Mouse (Mus musculus): ENCODE measurements at regions not wholly inside any gene's neighbourhood (a gene's known extent, or its start where the extent isn't known, plus 50 kb on each side); places are given as distances from the start of the nearest gene placed in this dataset.

DNA sequence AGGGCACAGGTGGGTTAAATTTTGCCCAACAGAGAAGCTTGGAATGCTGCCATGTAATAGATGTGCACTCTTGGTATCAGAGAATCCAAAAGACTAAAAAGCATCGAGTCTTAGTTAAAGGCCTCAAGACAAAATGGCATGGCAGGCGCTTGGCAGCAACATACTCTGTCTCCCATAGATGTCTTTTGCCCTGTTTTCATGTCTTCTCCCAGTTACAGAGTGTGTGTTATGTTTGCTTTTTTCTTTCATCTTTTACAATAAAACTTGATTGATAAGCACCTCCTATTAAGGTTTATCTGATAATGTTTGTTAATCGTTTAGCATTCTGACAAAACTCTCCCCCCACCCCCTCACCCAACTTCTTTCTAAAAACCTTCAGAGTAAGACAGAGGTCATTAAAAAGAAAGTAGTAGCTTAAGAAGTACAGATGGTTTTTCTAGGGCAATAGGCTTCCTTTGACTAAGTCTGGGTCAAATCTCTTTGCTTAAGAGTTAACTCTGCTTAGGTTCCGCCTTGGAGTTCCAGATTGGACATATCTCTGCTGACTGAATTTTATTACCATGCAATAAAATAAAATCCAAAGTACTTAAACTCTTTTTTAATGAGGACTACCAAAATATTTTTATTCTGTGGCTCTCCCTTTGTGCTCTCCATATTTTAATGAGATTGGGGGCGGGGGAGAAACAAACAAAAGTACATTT lies 252.9 kb upstream of the Zeb2 start:
- H3K4me3 ChIP-seq (ENCODE audit: insufficient read depth in 1 of 2, low read depth in 1 of 2, low read length in 2 of 2, poor library complexity in 1 of 2, severe bottlenecking in 1 of 2): no peak overlapping the region
- H3K36me3 ChIP-seq (ENCODE audit: control insufficient read depth, insufficient read depth, low read length, poor library complexity, severe bottlenecking): no peaks in the 10 kb centered on the region
- no peak overlapping the region for H3K9ac ChIP-seq (ENCODE audit: insufficient read depth, low read depth, low read length, poor library complexity, severe bottlenecking)
- no peak for DNase-seq (ENCODE audit: low read depth, low spot score)
- no peak for TF ChIP-seq ZC3H11A (IDR thresholded peaks at IDR 0.05; ENCODE audit: borderline replicate concordance, low read depth, low read length)
- no peak for TF ChIP-seq HCFC1 (IDR thresholded peaks at IDR 0.05; ENCODE audit: borderline replicate concordance, insufficient read depth, low read length)
- TF ChIP-seq CHD2 (IDR thresholded peaks at IDR 0.05; ENCODE audit: low read depth, low read length): no peak
- no peak for TF ChIP-seq ZNF384 (IDR thresholded peaks at IDR 0.05; ENCODE audit: low read depth, low read length)
- no peak for TF ChIP-seq MAFK (IDR thresholded peaks at IDR 0.05; ENCODE audit: insufficient read depth, low read depth, low read length)
- H3K27ac ChIP-seq (ENCODE audit: insufficient read depth, low read depth, low read length, poor library complexity, severe bottlenecking): no peak overlapping the region
- in situ Hi-C loops (cut with MboI; ENCODE audit: low sequenced_read_pairs in 2 of 2, unreplicated experiment in 2 of 2): no loop called here
- H3K4me1 ChIP-seq (ENCODE audit: control insufficient read depth in 2 of 2, insufficient read depth in 2 of 2, low read length in 2 of 2, poor library complexity in 1 of 2): no peaks in the 10 kb centered on the region
- H3K9me3 ChIP-seq (ENCODE audit: control insufficient read depth, insufficient read depth, low read depth, low read length): no peaks in the 10 kb centered on the region

DNA sequence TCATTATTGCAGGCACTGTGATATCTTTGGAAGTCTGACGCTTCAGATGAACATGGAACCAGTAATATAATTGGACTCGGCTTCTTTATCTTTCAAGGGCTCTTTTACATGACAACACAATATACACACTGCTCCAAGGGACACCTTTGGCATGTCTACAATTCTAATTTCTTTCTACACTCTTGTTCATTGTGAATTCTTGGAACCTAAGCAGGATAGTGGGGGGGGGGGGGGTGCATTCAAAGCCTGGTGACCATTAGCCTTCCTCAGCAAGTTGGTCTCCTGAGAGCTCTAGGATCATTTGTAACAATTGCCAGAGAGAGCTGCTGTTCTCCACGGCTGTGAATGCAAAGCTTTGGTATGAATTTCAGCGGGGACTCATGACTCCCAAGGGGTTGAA lies 252.2 kb upstream of the Zeb2 start:
- H3K27ac ChIP-seq (ENCODE audit: insufficient read depth, low read depth, low read length, poor library complexity, severe bottlenecking): no peak overlapping the region
- H3K9ac ChIP-seq (ENCODE audit: insufficient read depth, low read depth, low read length, poor library complexity, severe bottlenecking): no peak overlapping the region
- no peak for DNase-seq (ENCODE audit: low read depth, low spot score)
- H3K36me3 ChIP-seq (ENCODE audit: control insufficient read depth, insufficient read depth, low read length, poor library complexity, severe bottlenecking): no peaks in the 10 kb centered on the region
- H3K4me1 ChIP-seq (ENCODE audit: control insufficient read depth in 2 of 2, insufficient read depth in 2 of 2, low read length in 2 of 2, poor library complexity in 1 of 2): no peaks in the 10 kb centered on the region
- TF ChIP-seq MAFK (IDR thresholded peaks at IDR 0.05; ENCODE audit: insufficient read depth, low read depth, low read length): no peak
- no peak for TF ChIP-seq ZNF384 (IDR thresholded peaks at IDR 0.05; ENCODE audit: low read depth, low read length)
- TF ChIP-seq HCFC1 (IDR thresholded peaks at IDR 0.05; ENCODE audit: borderline replicate concordance, insufficient read depth, low read length): no peak
- in situ Hi-C loops (cut with MboI; ENCODE audit: low sequenced_read_pairs in 2 of 2, unreplicated experiment in 2 of 2): no loop called here
- no peaks in the 10 kb centered on the region for H3K9me3 ChIP-seq (ENCODE audit: control insufficient read depth, insufficient read depth, low read depth, low read length)
- H3K4me3 ChIP-seq (ENCODE audit: insufficient read depth in 1 of 2, low read depth in 1 of 2, low read length in 2 of 2, poor library complexity in 1 of 2, severe bottlenecking in 1 of 2): no peak overlapping the region

DNA sequence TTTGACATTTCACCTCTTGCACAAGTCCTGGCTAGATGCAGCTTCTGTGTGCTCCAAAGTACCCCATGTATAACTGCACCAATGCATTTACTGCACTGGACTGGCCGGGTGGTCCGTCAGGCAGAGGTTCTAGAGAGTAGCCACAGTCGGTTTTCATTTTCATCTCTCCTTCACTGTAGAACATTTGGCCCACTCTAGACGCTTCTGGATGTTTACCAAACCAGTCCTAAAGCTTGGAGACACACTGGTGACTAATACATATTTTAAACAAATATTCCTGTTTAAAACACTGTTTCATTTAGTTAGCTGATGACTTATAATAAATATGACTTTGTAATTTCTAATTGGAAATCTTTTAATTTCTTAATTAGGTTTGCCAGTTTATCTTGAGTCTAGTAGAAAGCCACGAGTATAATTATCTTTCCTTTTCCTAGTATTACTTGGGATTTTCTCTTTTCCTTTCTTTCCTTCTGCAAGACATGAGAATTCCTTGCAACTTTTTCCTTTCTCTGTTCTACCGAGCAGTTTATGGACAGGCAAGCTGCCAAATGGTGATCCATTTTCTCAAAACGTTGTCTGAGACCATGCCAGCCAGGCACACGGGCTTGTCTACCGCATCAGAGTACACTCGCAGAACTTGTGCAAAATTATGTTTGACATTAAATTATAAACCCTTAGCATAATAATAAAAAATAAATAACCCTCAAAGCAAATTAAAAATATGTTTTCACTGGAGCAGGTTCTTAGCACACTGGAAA lies 250.4 kb upstream of the Zeb2 start:
- H3K4me3 ChIP-seq (ENCODE audit: insufficient read depth in 1 of 2, low read depth in 1 of 2, low read length in 2 of 2, poor library complexity in 1 of 2, severe bottlenecking in 1 of 2): no peak overlapping the region
- no peak overlapping the region for H3K27ac ChIP-seq (ENCODE audit: insufficient read depth, low read depth, low read length, poor library complexity, severe bottlenecking)
- no peaks in the 10 kb centered on the region for H3K36me3 ChIP-seq (ENCODE audit: control insufficient read depth, insufficient read depth, low read length, poor library complexity, severe bottlenecking)
- H3K9ac ChIP-seq (ENCODE audit: insufficient read depth, low read depth, low read length, poor library complexity, severe bottlenecking): no peak overlapping the region
- H3K9me3 ChIP-seq (ENCODE audit: control insufficient read depth, insufficient read depth, low read depth, low read length): no peaks in the 10 kb centered on the region
- TF ChIP-seq ZC3H11A (IDR thresholded peaks at IDR 0.05; ENCODE audit: borderline replicate concordance, low read depth, low read length): no peak
- no peak for TF ChIP-seq CHD2 (IDR thresholded peaks at IDR 0.05; ENCODE audit: low read depth, low read length)
- TF ChIP-seq ZNF384 (IDR thresholded peaks at IDR 0.05; ENCODE audit: low read depth, low read length): no peak
- no peak for TF ChIP-seq MAFK (IDR thresholded peaks at IDR 0.05; ENCODE audit: insufficient read depth, low read depth, low read length)
- no peak for TF ChIP-seq HCFC1 (IDR thresholded peaks at IDR 0.05; ENCODE audit: borderline replicate concordance, insufficient read depth, low read length)
- in situ Hi-C loops (cut with MboI; ENCODE audit: low sequenced_read_pairs in 2 of 2, unreplicated experiment in 2 of 2): no loop called here
- no peaks in the 10 kb centered on the region for H3K4me1 ChIP-seq (ENCODE audit: control insufficient read depth in 2 of 2, insufficient read depth in 2 of 2, low read length in 2 of 2, poor library complexity in 1 of 2)
- DNase-seq (ENCODE audit: low read depth, low spot score): no peak

DNA sequence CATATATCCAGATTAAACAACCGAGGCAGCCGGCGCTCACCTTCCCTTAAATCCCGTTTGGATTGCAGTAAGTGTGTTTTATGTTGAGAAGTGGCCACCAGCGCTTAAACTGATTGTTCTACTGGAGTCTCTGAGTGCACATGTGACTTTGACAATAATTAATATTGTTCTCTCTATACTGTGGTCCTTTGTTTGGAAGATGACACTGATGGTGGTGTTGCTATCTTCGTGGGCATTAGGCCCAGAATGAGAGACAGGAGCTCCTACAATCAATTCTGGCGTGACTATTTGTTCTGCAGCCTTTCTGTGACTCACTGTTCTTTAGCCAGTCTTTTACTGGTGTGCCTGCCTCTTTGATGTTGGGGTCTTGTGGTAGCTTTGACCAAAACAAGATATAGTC lies 240.1 kb upstream of the Zeb2 start:
- in situ Hi-C loops (cut with MboI; ENCODE audit: low sequenced_read_pairs in 2 of 2, unreplicated experiment in 2 of 2): no loop called here

More for the DNA sequence above, 240.1 kb upstream of the Zeb2 start:
- H3K9me3 ChIP-seq (ENCODE audit: control insufficient read depth, insufficient read depth, low read depth, low read length): no peaks in the 10 kb centered on the region
- H3K36me3 ChIP-seq (ENCODE audit: control insufficient read depth, insufficient read depth, low read length, poor library complexity, severe bottlenecking): no peaks in the 10 kb centered on the region
- no peak overlapping the region for H3K27ac ChIP-seq (ENCODE audit: insufficient read depth, low read depth, low read length, poor library complexity, severe bottlenecking)
- TF ChIP-seq CHD2 (IDR thresholded peaks at IDR 0.05; ENCODE audit: low read depth, low read length): no peak
- H3K4me1 ChIP-seq (ENCODE audit: control insufficient read depth in 2 of 2, insufficient read depth in 2 of 2, low read length in 2 of 2, poor library complexity in 1 of 2): no peaks in the 10 kb centered on the region
- no peak for DNase-seq (ENCODE audit: low read depth, low spot score)
- H3K4me3 ChIP-seq (ENCODE audit: insufficient read depth in 1 of 2, low read depth in 1 of 2, low read length in 2 of 2, poor library complexity in 1 of 2, severe bottlenecking in 1 of 2): no peak overlapping the region
- no peak overlapping the region for H3K9ac ChIP-seq (ENCODE audit: insufficient read depth, low read depth, low read length, poor library complexity, severe bottlenecking)

All from ES-E14 (cell line).